Mouse (Mus musculus) neural tube, embryonic 14.5 days (tissue): ENCODE measurements at regions not wholly inside any gene's neighbourhood (a gene's known extent, or its start where the extent isn't known, plus 50 kb on each side); places are given as distances from the start of the nearest gene placed in this dataset.

Source experiments
- ATAC-seq: fragments of 200-750 bp; cut with Nextera tagmentation; 2 replicates; pipeline ENCODE4 v1.8.0; 2017; ENCODE audit warnings: low read depth, mild to moderate bottlenecking, moderate TSS enrichment, moderate library complexity
- H3K27ac ChIP-seq: fragments of 300-500 bp; sonication (generic); 2 replicates; pipeline ENCODE4 v1.5.1; 2014; ENCODE audit warnings: low read depth, mild to moderate bottlenecking, control low read depth, low read length, moderate library complexity, mixed read lengths
- H3K27me3 ChIP-seq: fragments of 300-500 bp; sonication (generic); 2 replicates; pipeline ENCODE4 v1.6.1; 2014; ENCODE audit warnings: low read length; ENCODE audit not compliant: control insufficient read depth, insufficient read depth
- H3K36me3 ChIP-seq: fragments of 300-500 bp; sonication (generic); 2 replicates; pipeline ENCODE4 v1.6.1; 2014; ENCODE audit warnings: low read length, mixed read lengths; ENCODE audit not compliant: control insufficient read depth, insufficient read depth
- H3K4me1 ChIP-seq: fragments of 300-500 bp; sonication (generic); 2 replicates; pipeline ENCODE4 v1.6.1; 2014; ENCODE audit warnings: low read length; ENCODE audit not compliant: control insufficient read depth, insufficient read depth
- H3K4me2 ChIP-seq: fragments of 300-500 bp; sonication (generic); 2 replicates; pipeline ENCODE4 v1.6.1; 2014; ENCODE audit warnings: mild to moderate bottlenecking, low read depth, low read length, control low read depth
- H3K4me3 ChIP-seq: fragments of 300-500 bp; sonication (generic); 2 replicates; pipeline ENCODE4 v1.5.1; 2014; ENCODE audit warnings: low read depth, low read length, control low read depth, mixed read lengths
- H3K9ac ChIP-seq: fragments of 300-500 bp; sonication (generic); replicated peaks from 2 replicates; pipeline ENCODE4 v1.6.1; 2014; ENCODE audit warnings: low read depth, mild to moderate bottlenecking, control low read depth, low read length, mixed read lengths
- H3K9me3 ChIP-seq: fragments of 300-500 bp; sonication (generic); 2 replicates; pipeline ENCODE4 v1.6.1; 2016; ENCODE audit warnings: low read length; ENCODE audit not compliant: control insufficient read depth
- WGBS: fragments of 180-500 bp; shearing (Covaris S2); extraction: QIAGEN DNeasy Blood & Tissue Kit; methylation state at CpG from one replicate; pipeline ENCODE4 v1.1.7; 2014; 5-methylcytosine and 5-hydroxymethylcytosine counted together

- H3K4me1 ChIP-seq: no peaks in the 10 kb centered on the region
- H3K9me3 ChIP-seq: no peaks in the 10 kb centered on the region
- no peak overlapping the region for H3K27ac ChIP-seq
- no peak overlapping the region for H3K9ac ChIP-seq
- no peak overlapping the region for H3K4me2 ChIP-seq
- no peak overlapping the region for H3K4me3 ChIP-seq
- no peaks in the 10 kb centered on the region for H3K36me3 ChIP-seq
- 54% methylated on average over 7 of the region's 7 CpGs for WGBS
- H3K27me3 ChIP-seq: no peaks in the 10 kb centered on the region
- ATAC-seq: no peak
Measured at GRCm38 (mm10) chr7:133203933-133204332, 79.8 kb upstream of the Ctbp2 start.

GRCm38 (mm10) chr7:133202092-133202880 is 78.1 kb upstream of the Ctbp2 start:
- H3K4me2 ChIP-seq: no peak overlapping the region
- WGBS: 51% methylated on average over 13 of the region's 13 CpGs
- H3K27ac ChIP-seq: no peak overlapping the region
- H3K27me3 ChIP-seq: no peaks in the 10 kb centered on the region
- no peaks in the 10 kb centered on the region for H3K4me1 ChIP-seq
- H3K36me3 ChIP-seq: no peaks in the 10 kb centered on the region
- ATAC-seq: no peak
- H3K9me3 ChIP-seq: no peaks in the 10 kb centered on the region
- H3K4me3 ChIP-seq: no peak overlapping the region
- no peak overlapping the region for H3K9ac ChIP-seq

- Histone ChIP-seq H3K4me3 (no peak overlapping the region), H3K36me3 (no peaks in the 10 kb centered on the region), H3K27me3 (no peaks in the 10 kb centered on the region), H3K4me1 (no peaks in the 10 kb centered on the region), H3K9ac (no peak overlapping the region), H3K27ac (no peak overlapping the region), H3K4me2 (no peak overlapping the region), H3K9me3 (no peaks in the 10 kb centered on the region)
- WGBS: 70% methylated on average over 3 of the region's 4 CpGs
- no peak for ATAC-seq
Measured at GRCm38 (mm10) chr7:133199046-133199445, 74.9 kb upstream of the Ctbp2 start.

GRCm38 (mm10) chr7:133189880-133190462 is 65.8 kb upstream of the Ctbp2 start:
- H3K27ac ChIP-seq: 0 out of 2 replicates have a peak overlapping the region, but pooled peaks have one; percentile 13
- no peaks in the 10 kb centered on the region for H3K27me3 ChIP-seq
- 41% methylated on average over 7 of the region's 7 CpGs for WGBS
- no peaks in the 10 kb centered on the region for H3K9me3 ChIP-seq
- no peak for ATAC-seq
- no peaks in the 10 kb centered on the region for H3K36me3 ChIP-seq
- no peak overlapping the region for H3K4me3 ChIP-seq
- no peak overlapping the region for H3K4me2 ChIP-seq
- peaks cover 2% of the 10 kb centered on the region; the same call in 1 of the 2 replicates for H3K4me1 ChIP-seq
- H3K9ac ChIP-seq: no peak overlapping the region

GRCm38 (mm10) chr7:133185931-133186601 is 61.9 kb upstream of the Ctbp2 start:
- Histone ChIP-seq H3K36me3 (no peaks in the 10 kb centered on the region), H3K9ac (no peak overlapping the region), H3K9me3 (no peaks in the 10 kb centered on the region), H3K27me3 (no peaks in the 10 kb centered on the region), H3K4me2 (peak overlapping the region; percentile 6; the same call in 1 of the 2 replicates), H3K27ac (no peak overlapping the region), H3K4me3 (no peak overlapping the region), H3K4me1 (peaks cover 2% of the 10 kb centered on the region; the same call in 1 of the 2 replicates)
- no peak for ATAC-seq
- 19% methylated on average over 12 of the region's 12 CpGs for WGBS

- Histone ChIP-seq H3K27ac (no peak overlapping the region), H3K4me1 (peaks cover 2% of the 10 kb centered on the region; the same call in 1 of the 2 replicates), H3K27me3 (no peaks in the 10 kb centered on the region), H3K9ac (no peak overlapping the region), H3K4me2 (peak overlapping the region; percentile 18; the same call in 1 of the 2 replicates), H3K36me3 (no peaks in the 10 kb centered on the region), H3K4me3 (0 out of 2 replicates have a peak overlapping the region, but pooled peaks have one; percentile 5), H3K9me3 (no peaks in the 10 kb centered on the region)
- 50% methylated on average over 16 of the region's 16 CpGs for WGBS
- ATAC-seq: 0 out of 2 replicates have a peak, but pooled peaks have one; percentile 46
Measured at GRCm38 (mm10) chr7:133184905-133185594, 60.9 kb upstream of the Ctbp2 start.

- Histone ChIP-seq H3K4me3 (no peak overlapping the region), H3K4me1 (0 out of 2 replicates have a peak, but pooled peaks cover 2% of the 10 kb centered on the region), H3K4me2 (no peak overlapping the region), H3K9me3 (no peaks in the 10 kb centered on the region), H3K27ac (no peak overlapping the region), H3K27me3 (no peaks in the 10 kb centered on the region), H3K9ac (no peak overlapping the region), H3K36me3 (no peaks in the 10 kb centered on the region)
- WGBS: 45% methylated on average over 2 of the region's 2 CpGs
- no peak for ATAC-seq
Measured at GRCm38 (mm10) chr7:133181388-133181787, 57.2 kb upstream of the Ctbp2 start.

GRCm38 (mm10) chr7:133177179-133177575 is 53.0 kb upstream of the Ctbp2 start:
- H3K4me2 ChIP-seq: no peak overlapping the region
- no peak overlapping the region for H3K9ac ChIP-seq
- no peak overlapping the region for H3K27ac ChIP-seq
- no peaks in the 10 kb centered on the region for H3K27me3 ChIP-seq
- H3K4me1 ChIP-seq: no peaks in the 10 kb centered on the region
- WGBS: 90% methylated on average over 4 of the region's 4 CpGs
- H3K9me3 ChIP-seq: no peaks in the 10 kb centered on the region
- no peak for ATAC-seq
- no peaks in the 10 kb centered on the region for H3K36me3 ChIP-seq
- no peak overlapping the region for H3K4me3 ChIP-seq
